Mouse (Mus musculus): ENCODE measurements around the gene Slc19a2. TPM values are rescaled to one million over a fixed set of nuclear protein-coding genes. Genes with fewer than 3 reads are reported as not detected.

Slc19a2 gene
- polyA plus RNA-seq, 1 experiment from 2014 or later: 11.3 TPM

GRCm38 (mm10) chr1:164275455-164275954 lies 26.7 kb downstream of the Slc19a2 start, which contains the start of gene Ccdc181:
Gene Ccdc181 (plus strand): TSS chr1:164275585.
- peak; percentile 99 for ATAC-seq (ENCODE audit: low FRiP score, low TSS enrichment)
- Histone ChIP-seq H3K9me3 (ENCODE audit: low read length) (no peaks in the 10 kb centered on the region), H3K27me3 (ENCODE audit: insufficient read depth, low read length) (no peaks in the 10 kb centered on the region), H3K9ac (replicated peaks; ENCODE audit: low read length) (peak within 1 kb of the TSS; percentile 70), H3K4me2 (replicated peaks; ENCODE audit: low read depth, low read length) (peak within 1 kb of the TSS; percentile 85), H3K4me3 (ENCODE audit: low read length) (peak within 1 kb of the TSS; percentile 68), H3K27ac (ENCODE audit: low read length) (no peak within 1 kb of the TSS), H3K36me3 (ENCODE audit: insufficient read depth, low read length) (no peaks in the 10 kb centered on the region), H3K4me1 (ENCODE audit: insufficient read depth, low read length) (peaks cover 3% of the 10 kb centered on the region; the same call in 1 of the 2 replicates)
- WGBS: under 1% methylated on average over 31 of the region's 31 CpGs

GRCm38 (mm10) chr1:164276552-164276951 lies 27.7 kb downstream of the Slc19a2 start:
- no peaks in the 10 kb centered on the region for H3K27me3 ChIP-seq (ENCODE audit: insufficient read depth, low read length)
- peaks cover 3% of the 10 kb centered on the region; the same call in 1 of the 2 replicates for H3K4me1 ChIP-seq (ENCODE audit: insufficient read depth, low read length)

GRCm38 (mm10) chr1:164279332-164279731 lies 30.5 kb downstream of the Slc19a2 start:
- Histone ChIP-seq H3K9me3 (ENCODE audit: low read length) (no peaks in the 10 kb centered on the region), H3K27ac (ENCODE audit: low read length) (no peak overlapping the region), H3K9ac (replicated peaks; ENCODE audit: low read length) (no peak overlapping the region), H3K4me1 (ENCODE audit: insufficient read depth, low read length) (peaks cover 3% of the 10 kb centered on the region; the same call in 1 of the 2 replicates), H3K27me3 (ENCODE audit: insufficient read depth, low read length) (no peaks in the 10 kb centered on the region), H3K36me3 (ENCODE audit: insufficient read depth, low read length) (no peaks in the 10 kb centered on the region), H3K4me3 (ENCODE audit: low read length) (no peak overlapping the region), H3K4me2 (replicated peaks; ENCODE audit: low read depth, low read length) (no peak overlapping the region)
- no peak for ATAC-seq (ENCODE audit: low FRiP score, low TSS enrichment)
- WGBS: 51% methylated on average over 4 of the region's 4 CpGs

More at GRCm38 (mm10) chr1:164276552-164276951, 27.7 kb downstream of the Slc19a2 start:
- Histone ChIP-seq H3K27ac (ENCODE audit: low read length) (no peak overlapping the region), H3K4me3 (ENCODE audit: low read length) (no peak overlapping the region), H3K9me3 (ENCODE audit: low read length) (no peaks in the 10 kb centered on the region), H3K4me2 (replicated peaks; ENCODE audit: low read depth, low read length) (no peak overlapping the region), H3K36me3 (ENCODE audit: insufficient read depth, low read length) (no peaks in the 10 kb centered on the region), H3K9ac (replicated peaks; ENCODE audit: low read length) (no peak overlapping the region)
- WGBS: 86% methylated on average over 3 of the region's 3 CpGs
- no peak for ATAC-seq (ENCODE audit: low FRiP score, low TSS enrichment)

- Histone ChIP-seq H3K4me1 (ENCODE audit: insufficient read depth, low read length) (peaks cover 7% of the 10 kb centered on the region; the same call in 1 of the 2 replicates), H3K4me3 (ENCODE audit: low read length) (no peak overlapping the region), H3K9me3 (ENCODE audit: low read length) (no peaks in the 10 kb centered on the region), H3K9ac (replicated peaks; ENCODE audit: low read length) (no peak overlapping the region), H3K27ac (ENCODE audit: low read length) (no peak overlapping the region), H3K27me3 (ENCODE audit: insufficient read depth, low read length) (no peaks in the 10 kb centered on the region), H3K36me3 (ENCODE audit: insufficient read depth, low read length) (no peaks in the 10 kb centered on the region), H3K4me2 (replicated peaks; ENCODE audit: low read depth, low read length) (no peak overlapping the region)
- WGBS: 92% methylated on average over 3 of the region's 3 CpGs
- no peak for ATAC-seq (ENCODE audit: low FRiP score, low TSS enrichment)
Observed at GRCm38 (mm10) chr1:164284007-164284406, 35.2 kb downstream of the Slc19a2 start.

GRCm38 (mm10) chr1:164287406-164287805 lies 38.6 kb downstream of the Slc19a2 start:
- Histone ChIP-seq H3K4me2 (replicated peaks; ENCODE audit: low read depth, low read length) (no peak overlapping the region), H3K36me3 (ENCODE audit: insufficient read depth, low read length) (peaks cover 16% of the 10 kb centered on the region), H3K9ac (replicated peaks; ENCODE audit: low read length) (peak overlapping the region; percentile 11; the same call in 1 of the 2 replicates), H3K27ac (ENCODE audit: low read length) (no peak overlapping the region), H3K4me1 (ENCODE audit: insufficient read depth, low read length) (peaks cover 7% of the 10 kb centered on the region; the same call in 1 of the 2 replicates), H3K4me3 (ENCODE audit: low read length) (no peak overlapping the region), H3K9me3 (ENCODE audit: low read length) (no peaks in the 10 kb centered on the region), H3K27me3 (ENCODE audit: insufficient read depth, low read length) (no peaks in the 10 kb centered on the region)
- peak; percentile 71; the same call in 1 of the 2 replicates for ATAC-seq (ENCODE audit: low FRiP score, low TSS enrichment)
- 28% methylated on average over 15 of the region's 15 CpGs for WGBS

GRCm38 (mm10) chr1:164292040-164292439 lies 43.2 kb downstream of the Slc19a2 start:
- H3K36me3 ChIP-seq (ENCODE audit: insufficient read depth, low read length): peaks cover 40% of the 10 kb centered on the region
- ATAC-seq (ENCODE audit: low FRiP score, low TSS enrichment): no peak
- H3K9me3 ChIP-seq (ENCODE audit: low read length): no peaks in the 10 kb centered on the region
- WGBS: 91% methylated on average over 5 of the region's 5 CpGs
- no peaks in the 10 kb centered on the region for H3K27me3 ChIP-seq (ENCODE audit: insufficient read depth, low read length)
- H3K9ac ChIP-seq (replicated peaks; ENCODE audit: low read length): no peak overlapping the region
- peaks cover 7% of the 10 kb centered on the region; the same call in 1 of the 2 replicates for H3K4me1 ChIP-seq (ENCODE audit: insufficient read depth, low read length)
- H3K4me3 ChIP-seq (ENCODE audit: low read length): no peak overlapping the region
- no peak overlapping the region for H3K27ac ChIP-seq (ENCODE audit: low read length)
- H3K4me2 ChIP-seq (replicated peaks; ENCODE audit: low read depth, low read length): no peak overlapping the region

GRCm38 (mm10) chr1:164294071-164294470 lies 45.2 kb downstream of the Slc19a2 start:
- WGBS: 90% methylated on average over 6 of the region's 6 CpGs
- no peak overlapping the region for H3K9ac ChIP-seq (replicated peaks; ENCODE audit: low read length)
- H3K4me2 ChIP-seq (replicated peaks; ENCODE audit: low read depth, low read length): no peak overlapping the region
- ATAC-seq (ENCODE audit: low FRiP score, low TSS enrichment): no peak
- H3K9me3 ChIP-seq (ENCODE audit: low read length): no peaks in the 10 kb centered on the region
- no peaks in the 10 kb centered on the region for H3K4me1 ChIP-seq (ENCODE audit: insufficient read depth, low read length)
- no peak overlapping the region for H3K27ac ChIP-seq (ENCODE audit: low read length)
- peaks cover 57% of the 10 kb centered on the region for H3K36me3 ChIP-seq (ENCODE audit: insufficient read depth, low read length)
- H3K27me3 ChIP-seq (ENCODE audit: insufficient read depth, low read length): no peaks in the 10 kb centered on the region
- H3K4me3 ChIP-seq (ENCODE audit: low read length): no peak overlapping the region

GRCm38 (mm10) chr1:164296473-164296872 lies 47.6 kb downstream of the Slc19a2 start:
- Histone ChIP-seq H3K27me3 (ENCODE audit: insufficient read depth, low read length) (no peaks in the 10 kb centered on the region), H3K27ac (ENCODE audit: low read length) (no peak overlapping the region), H3K36me3 (ENCODE audit: insufficient read depth, low read length) (peaks cover 67% of the 10 kb centered on the region), H3K4me2 (replicated peaks; ENCODE audit: low read depth, low read length) (no peak overlapping the region), H3K9ac (replicated peaks; ENCODE audit: low read length) (no peak overlapping the region), H3K4me1 (ENCODE audit: insufficient read depth, low read length) (no peaks in the 10 kb centered on the region), H3K4me3 (ENCODE audit: low read length) (no peak overlapping the region), H3K9me3 (ENCODE audit: low read length) (no peaks in the 10 kb centered on the region)
- ATAC-seq (ENCODE audit: low FRiP score, low TSS enrichment): no peak
- 86% methylated on average over 4 of the region's 5 CpGs for WGBS

GRCm38 (mm10) chr1:164301949-164302348 lies 53.1 kb downstream of the Slc19a2 start:
- H3K4me3 ChIP-seq (ENCODE audit: low read length): no peak overlapping the region
- H3K4me1 ChIP-seq (ENCODE audit: insufficient read depth, low read length): peaks cover 5% of the 10 kb centered on the region
- no peaks in the 10 kb centered on the region for H3K27me3 ChIP-seq (ENCODE audit: insufficient read depth, low read length)
- no peak overlapping the region for H3K4me2 ChIP-seq (replicated peaks; ENCODE audit: low read depth, low read length)
- ATAC-seq (ENCODE audit: low FRiP score, low TSS enrichment): no peak
- H3K36me3 ChIP-seq (ENCODE audit: insufficient read depth, low read length): peaks cover 51% of the 10 kb centered on the region
- H3K9me3 ChIP-seq (ENCODE audit: low read length): no peaks in the 10 kb centered on the region
- H3K9ac ChIP-seq (replicated peaks; ENCODE audit: low read length): no peak overlapping the region
- H3K27ac ChIP-seq (ENCODE audit: low read length): no peak overlapping the region
- 91% methylated on average over 4 of the region's 4 CpGs for WGBS

GRCm38 (mm10) chr1:164303821-164304220 lies 55.0 kb downstream of the Slc19a2 start, which contains the start of gene Nme7:
Gene Nme7 (plus strand): TSS chr1:164304121.
- no peak for ATAC-seq (ENCODE audit: low FRiP score, low TSS enrichment)
- no peaks in the 10 kb centered on the region for H3K9me3 ChIP-seq (ENCODE audit: low read length)
- no peak within 1 kb of the TSS for H3K27ac ChIP-seq (ENCODE audit: low read length)
- H3K9ac ChIP-seq (replicated peaks; ENCODE audit: low read length): no peak within 1 kb of the TSS
- peaks cover 36% of the 10 kb centered on the region for H3K36me3 ChIP-seq (ENCODE audit: insufficient read depth, low read length)
- peaks cover 10% of the 10 kb centered on the region for H3K4me1 ChIP-seq (ENCODE audit: insufficient read depth, low read length)
- no peaks in the 10 kb centered on the region for H3K27me3 ChIP-seq (ENCODE audit: insufficient read depth, low read length)
- H3K4me2 ChIP-seq (replicated peaks; ENCODE audit: low read depth, low read length): no peak within 1 kb of the TSS
- 79% methylated on average over 5 of the region's 5 CpGs for WGBS
- H3K4me3 ChIP-seq (ENCODE audit: low read length): no peak within 1 kb of the TSS
